Mouse (Mus musculus): Measurements from ENCODE around the gene Gak. TPM values are rescaled to one million over a fixed set of nuclear protein-coding genes. Genes with fewer than 3 reads are reported as not detected.

Gak gene
- polyA plus RNA-seq, 1 experiment, result 64.1 TPM

GRCm38 (mm10) chr5:108668977-108669936, 39.7 kb upstream of the Gak start, which contains the start of gene Dgkq:
Gene Dgkq (minus strand): TSS chr5:108669672.
- Histone ChIP-seq H3K27me3 (replicated peaks) (no peaks in the 10 kb centered on the region), H3K36me3 (replicated peaks; ENCODE audit: low read length) (peaks cover 30% of the 10 kb centered on the region), H3K9me3 (no peaks in the 10 kb centered on the region), H3K4me3 (replicated peaks) (peak within 1 kb of the TSS; percentile 95), H3K4me1 (peaks cover 47% of the 10 kb centered on the region)
- TF ChIP-seq GATA1 (IDR thresholded peaks at IDR 0.05; ENCODE audit: borderline replicate concordance, low read length) (no peak), FLI1 (IDR thresholded peaks at IDR 0.05; ENCODE audit: low read length) (no peak)

GRCm38 (mm10) chr5:108668387-108668932, 38.9 kb upstream of the Gak start:
- H3K27me3 ChIP-seq (replicated peaks), result no peaks in the 10 kb centered on the region
- peak overlapping the region; percentile 95 for H3K4me3 ChIP-seq (replicated peaks)
- H3K36me3 ChIP-seq (replicated peaks; ENCODE audit: low read length), result peaks cover 26% of the 10 kb centered on the region
- H3K9me3 ChIP-seq, result no peaks in the 10 kb centered on the region
- TF ChIP-seq FLI1 (IDR thresholded peaks at IDR 0.05; ENCODE audit: low read length), result no peak
- H3K4me1 ChIP-seq, result peaks cover 49% of the 10 kb centered on the region

- Histone ChIP-seq H3K9me3 (no peaks in the 10 kb centered on the region), H3K27me3 (replicated peaks) (no peaks in the 10 kb centered on the region), H3K4me1 (peaks cover 49% of the 10 kb centered on the region), H3K4me3 (replicated peaks) (no peak overlapping the region), H3K36me3 (replicated peaks; ENCODE audit: low read length) (peaks cover 15% of the 10 kb centered on the region)
- no peak for TF ChIP-seq GATA1 (IDR thresholded peaks at IDR 0.05; ENCODE audit: borderline replicate concordance, low read length)
- TF ChIP-seq FLI1 (IDR thresholded peaks at IDR 0.05; ENCODE audit: low read length), result no peak
Measured at GRCm38 (mm10) chr5:108667370-108667769, 37.8 kb upstream of the Gak start.

- Histone ChIP-seq H3K4me1 (peaks cover 41% of the 10 kb centered on the region), H3K36me3 (replicated peaks; ENCODE audit: low read length) (no peaks in the 10 kb centered on the region), H3K27me3 (replicated peaks) (no peaks in the 10 kb centered on the region), H3K4me3 (replicated peaks) (no peak overlapping the region), H3K9me3 (no peaks in the 10 kb centered on the region)
- no peak for TF ChIP-seq GATA1 (IDR thresholded peaks at IDR 0.05; ENCODE audit: borderline replicate concordance, low read length)
- TF ChIP-seq FLI1 (IDR thresholded peaks at IDR 0.05; ENCODE audit: low read length), result no peak
Measured at GRCm38 (mm10) chr5:108665066-108665465, 35.5 kb upstream of the Gak start.

- Histone ChIP-seq H3K4me3 (replicated peaks) (no peak overlapping the region), H3K4me1 (peaks cover 42% of the 10 kb centered on the region), H3K27me3 (replicated peaks) (no peaks in the 10 kb centered on the region), H3K9me3 (no peaks in the 10 kb centered on the region), H3K36me3 (replicated peaks; ENCODE audit: low read length) (peaks cover 13% of the 10 kb centered on the region)
- TF ChIP-seq GATA1 (IDR thresholded peaks at IDR 0.05; ENCODE audit: borderline replicate concordance, low read length) (no peak), FLI1 (IDR thresholded peaks at IDR 0.05; ENCODE audit: low read length) (no peak)
Measured at GRCm38 (mm10) chr5:108662772-108663171, 33.2 kb upstream of the Gak start.

GRCm38 (mm10) chr5:108660632-108661268, 31.2 kb upstream of the Gak start:
- Histone ChIP-seq H3K4me1 (peaks cover 40% of the 10 kb centered on the region), H3K27me3 (replicated peaks) (no peaks in the 10 kb centered on the region), H3K4me3 (replicated peaks) (peak overlapping the region; percentile 99), H3K36me3 (replicated peaks; ENCODE audit: low read length) (peaks cover 33% of the 10 kb centered on the region), H3K9me3 (no peaks in the 10 kb centered on the region)
- no peak for TF ChIP-seq FLI1 (IDR thresholded peaks at IDR 0.05; ENCODE audit: low read length)
- TF ChIP-seq GATA1 (IDR thresholded peaks at IDR 0.05; ENCODE audit: borderline replicate concordance, low read length), result no peak

GRCm38 (mm10) chr5:108659698-108660631, 30.4 kb upstream of the Gak start, which contains the start of gene Idua:
Gene Idua (plus strand): TSS chr5:108660331.
- Histone ChIP-seq H3K4me3 (replicated peaks) (peak within 1 kb of the TSS; percentile 99), H3K27me3 (replicated peaks) (no peaks in the 10 kb centered on the region), H3K4me1 (peaks cover 38% of the 10 kb centered on the region), H3K36me3 (replicated peaks; ENCODE audit: low read length) (peaks cover 41% of the 10 kb centered on the region), H3K9me3 (no peaks in the 10 kb centered on the region)
- no peak for TF ChIP-seq GATA1 (IDR thresholded peaks at IDR 0.05; ENCODE audit: borderline replicate concordance, low read length)
- no peak for TF ChIP-seq FLI1 (IDR thresholded peaks at IDR 0.05; ENCODE audit: low read length)

GRCm38 (mm10) chr5:108658611-108659010, 29.1 kb upstream of the Gak start:
- Histone ChIP-seq H3K4me3 (replicated peaks) (no peak overlapping the region), H3K36me3 (replicated peaks; ENCODE audit: low read length) (peaks cover 55% of the 10 kb centered on the region), H3K4me1 (peaks cover 30% of the 10 kb centered on the region), H3K9me3 (no peaks in the 10 kb centered on the region), H3K27me3 (replicated peaks) (no peaks in the 10 kb centered on the region)
- no peak for TF ChIP-seq GATA1 (IDR thresholded peaks at IDR 0.05; ENCODE audit: borderline replicate concordance, low read length)
- TF ChIP-seq FLI1 (IDR thresholded peaks at IDR 0.05; ENCODE audit: low read length), result no peak

GRCm38 (mm10) chr5:108657406-108657805, 27.9 kb upstream of the Gak start:
- TF ChIP-seq FLI1 (IDR thresholded peaks at IDR 0.05; ENCODE audit: low read length) (no peak), GATA1 (IDR thresholded peaks at IDR 0.05; ENCODE audit: borderline replicate concordance, low read length) (no peak)
- Histone ChIP-seq H3K27me3 (replicated peaks) (no peaks in the 10 kb centered on the region), H3K4me1 (peaks cover 30% of the 10 kb centered on the region), H3K9me3 (no peaks in the 10 kb centered on the region), H3K4me3 (replicated peaks) (no peak overlapping the region), H3K36me3 (replicated peaks; ENCODE audit: low read length) (peaks cover 67% of the 10 kb centered on the region)
